Mouse (Mus musculus): ENCODE results near the gene Kin. TPM values are rescaled to one million over a fixed set of nuclear protein-coding genes. Genes with fewer than 3 reads are reported as not detected.

Gene Kin
- 1 to 10 TPM; 5.0 to 6.1 TPM for total RNA-seq (2021)
- long read RNA-seq, experiment 1, partial matches to known transcripts = 0 of 9 reads
- long read RNA-seq, experiment 1, other reads (novel, unspliced or antisense) = 7 of 9 reads
- long read RNA-seq, experiment 2, transcript Kin-201 (5 exons, 1,472 nt) = major isoform, 5 of 10 reads
- long read RNA-seq, experiment 2, partial matches to known transcripts = 5 of 10 reads
- long read RNA-seq, experiment 2, other reads (novel, unspliced or antisense) = 0 of 10 reads

DNA sequence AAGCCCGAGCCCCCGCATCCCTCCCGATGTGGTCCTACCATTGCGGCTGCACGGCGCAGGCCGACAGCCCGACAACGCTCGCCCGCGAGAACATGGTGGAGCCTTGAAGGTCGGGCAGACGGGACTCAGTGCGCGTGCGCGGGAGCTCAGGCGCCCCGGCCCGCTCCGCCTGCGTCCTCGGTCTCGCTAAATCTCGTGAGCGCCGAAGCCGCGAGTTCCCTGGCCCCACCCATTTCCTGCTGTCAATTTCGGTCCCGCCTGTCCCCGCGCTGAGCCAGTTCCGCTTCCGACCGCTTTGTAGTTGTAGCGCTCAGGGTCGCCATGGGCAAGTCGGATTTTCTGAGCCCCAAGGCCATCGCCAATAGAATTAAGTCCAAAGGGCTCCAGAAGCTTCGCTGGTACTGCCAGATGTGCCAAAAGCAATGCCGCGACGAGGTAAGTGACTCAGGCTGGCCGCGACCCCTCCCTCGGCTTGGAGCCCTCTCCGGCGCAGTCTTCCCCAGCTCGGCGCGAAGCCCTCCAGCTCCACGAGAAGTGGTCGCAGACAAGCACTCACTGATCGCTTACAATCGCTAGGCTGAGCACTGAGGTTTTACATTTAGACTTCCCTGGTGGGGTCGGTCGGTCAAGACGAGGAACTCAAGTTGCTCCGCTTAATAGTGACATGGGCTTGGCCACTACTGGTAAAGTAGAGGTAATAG lies at the start of gene Kin, which contains the start of gene Atp5c1:
Gene Kin (plus strand): TSS at position 284 of the 701 bp plus-strand sequence.
Gene Atp5c1 (minus strand): TSS at position 201 of the 701 bp plus-strand sequence.
- DNase-seq = peak; percentile 97

DNA sequence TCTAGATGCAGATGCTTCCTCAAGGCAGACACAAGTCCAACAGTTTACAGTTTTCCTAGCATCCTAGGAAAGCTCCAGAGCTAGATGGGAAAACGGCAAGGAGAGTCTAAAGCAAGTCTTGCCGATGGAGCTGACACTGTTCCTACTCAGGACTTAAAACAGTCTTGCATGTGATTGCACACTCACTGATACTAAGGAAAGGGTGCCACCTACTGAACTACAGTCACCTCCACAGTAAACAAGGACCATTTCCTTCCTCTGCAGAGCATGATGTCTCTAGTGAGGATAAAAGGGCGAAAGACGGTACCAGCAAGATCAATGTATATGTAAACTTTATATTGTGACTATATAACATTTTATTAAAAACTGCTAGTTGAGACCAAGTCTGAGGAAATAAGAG lies 46.7 kb upstream of the Kin start:
- DNase-seq = no peak

DNA sequence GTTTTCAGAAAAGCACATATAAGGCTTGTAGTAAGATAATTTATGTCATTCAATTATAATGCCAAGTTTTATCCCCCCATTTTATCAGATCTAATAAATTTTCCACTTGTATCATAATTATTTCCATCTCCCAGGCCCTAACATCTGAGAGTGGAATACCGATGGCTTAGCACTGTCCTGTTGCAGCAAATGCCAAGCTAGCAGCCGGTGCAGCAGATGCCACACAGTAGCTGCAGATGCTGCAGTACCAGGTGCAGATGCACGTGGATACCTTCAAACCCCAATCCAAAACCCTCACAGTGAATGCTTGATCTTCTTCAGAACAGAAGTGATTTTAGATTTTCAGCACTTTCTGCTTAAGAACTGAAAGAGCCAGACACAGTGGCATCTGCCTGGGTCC lies 45.4 kb upstream of the Kin start:
- DNase-seq = no peak

DNA sequence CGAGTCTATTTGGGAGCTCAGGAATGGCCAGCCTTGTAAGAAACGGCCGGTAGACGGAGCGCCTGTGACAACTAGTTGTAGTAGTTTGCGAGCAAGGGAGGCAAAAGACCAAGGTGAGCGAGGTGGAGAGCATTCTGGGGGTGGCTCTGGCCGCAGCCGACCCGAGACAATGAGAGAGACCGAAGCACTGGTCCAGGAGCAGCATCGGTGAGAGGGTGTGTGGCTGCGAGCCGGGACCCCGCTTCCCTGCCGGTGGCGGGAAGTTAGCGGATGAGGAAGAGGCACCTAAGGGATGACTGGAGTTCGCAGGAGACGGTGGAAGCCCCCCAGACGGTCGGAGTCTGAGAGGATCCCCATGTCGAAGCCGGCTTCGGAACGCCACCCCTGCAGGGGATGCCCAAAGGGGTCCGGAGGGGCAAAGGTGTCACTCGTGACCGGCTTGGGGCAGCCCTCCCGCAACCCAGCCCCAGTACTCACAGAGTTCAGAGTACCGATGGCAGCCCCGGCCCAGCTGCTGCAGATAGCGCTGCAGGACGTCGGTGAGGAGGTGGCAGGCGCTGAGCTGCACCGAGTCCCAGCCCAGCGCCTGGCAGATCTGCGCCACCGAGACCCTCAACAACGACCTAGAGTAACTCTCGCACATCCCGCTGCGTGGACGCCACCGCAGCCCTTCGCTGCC lies 32.5 kb upstream of the Kin start:
- no peak for DNase-seq

DNA sequence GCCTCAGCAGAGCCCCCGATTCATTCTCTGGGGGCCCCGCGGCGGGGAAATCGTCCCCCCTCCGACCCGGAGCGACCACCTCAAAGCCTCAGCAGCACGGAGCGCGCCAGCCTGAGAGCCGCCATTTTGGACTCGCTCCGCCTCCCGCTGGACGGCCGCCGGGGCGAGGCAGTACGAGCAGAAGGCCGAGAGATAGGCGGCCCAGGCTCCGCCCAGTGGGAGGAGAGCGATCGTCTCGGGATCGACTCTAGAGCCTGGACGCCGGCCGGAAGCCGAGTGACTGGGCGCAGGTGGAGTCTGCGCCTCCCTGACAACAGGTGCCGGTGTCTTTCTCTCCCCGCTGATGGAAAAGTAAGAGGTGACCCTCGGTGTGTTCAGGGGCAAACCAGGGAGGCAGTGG lies 31.9 kb upstream of the Kin start, which contains the start of gene Taf3:
Gene Taf3 (minus strand): TSS at position 136 of the 400 bp plus-strand sequence.
- peak; percentile 93 for DNase-seq

DNA sequence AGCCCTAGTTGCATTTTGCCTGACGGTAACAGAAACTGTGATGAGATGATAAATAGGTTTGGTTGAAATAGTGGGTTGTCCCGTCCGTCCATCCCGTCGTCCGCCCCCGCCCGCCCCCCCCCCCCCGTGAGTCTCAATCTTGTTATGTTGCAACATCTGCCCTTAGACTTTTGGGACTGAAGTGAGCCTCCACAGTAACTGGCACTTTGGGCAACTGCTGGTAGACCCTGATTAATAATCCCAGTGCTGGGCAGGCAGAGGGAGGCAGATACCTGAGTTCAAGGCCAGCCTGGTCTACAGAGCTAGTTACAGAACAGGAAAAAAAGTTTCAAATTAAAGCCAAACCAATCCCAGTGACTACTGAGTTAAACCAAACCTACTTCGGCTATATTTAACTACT lies 30.9 kb upstream of the Kin start:
- no peak for DNase-seq

DNA sequence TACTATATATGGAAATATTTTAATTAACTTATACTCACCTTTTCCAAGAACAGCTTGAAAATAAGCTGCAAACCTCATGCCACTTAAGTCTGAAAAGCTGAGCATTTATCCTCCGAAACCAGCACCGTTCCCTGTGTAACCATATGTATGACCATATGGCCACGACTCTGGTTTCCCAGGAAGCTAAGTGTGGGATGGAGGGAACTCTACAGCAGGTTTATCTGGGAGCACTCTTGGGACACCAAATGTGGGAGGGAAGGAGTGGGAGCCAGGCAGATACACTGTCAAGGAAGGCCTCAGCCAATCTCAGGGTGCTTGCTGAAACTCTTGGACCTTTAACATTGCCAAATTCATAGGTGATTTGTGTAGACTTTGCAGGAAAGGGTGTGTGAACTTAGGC lies 29.5 kb upstream of the Kin start:
- no peak for DNase-seq

DNA sequence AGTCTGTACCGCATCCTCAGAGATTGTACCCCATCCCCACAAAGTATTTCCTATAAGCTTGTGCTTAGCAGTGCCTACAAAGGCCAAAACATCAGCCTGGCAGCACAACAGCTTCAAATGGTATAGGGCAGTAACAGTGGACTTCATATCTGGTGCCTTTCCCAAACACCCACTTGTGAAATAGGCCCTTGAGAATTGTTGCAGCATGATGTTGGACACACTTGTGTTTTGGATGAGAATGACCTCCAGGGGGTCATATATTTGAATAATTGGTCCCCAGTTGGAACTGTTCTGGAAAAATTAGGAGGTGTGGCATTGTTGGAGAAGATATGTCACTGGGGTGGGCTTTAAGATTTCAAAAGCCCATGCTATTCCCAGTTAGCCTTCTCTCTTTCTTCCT lies 28.4 kb upstream of the Kin start:
- DNase-seq = no peak

DNA sequence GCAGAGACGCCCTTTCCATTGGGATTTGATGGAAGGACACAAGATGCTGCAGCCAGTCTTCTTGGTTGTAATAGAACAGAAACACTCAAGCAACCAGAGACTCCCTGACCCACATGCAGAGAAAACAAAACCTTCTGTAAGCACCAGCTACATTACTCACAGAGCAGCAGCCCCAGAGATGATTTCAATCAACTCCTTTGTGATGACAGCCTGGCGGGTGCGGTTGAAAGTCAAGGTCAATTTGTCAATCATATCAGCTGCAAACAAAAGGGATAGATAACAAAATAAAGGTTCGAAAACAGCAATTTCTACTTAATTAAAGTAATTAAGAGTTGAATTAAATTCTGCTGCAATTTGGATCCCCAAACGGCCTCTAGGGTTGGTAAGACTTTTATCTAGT lies 21.6 kb upstream of the Kin start:
- DNase-seq = no peak

DNA sequence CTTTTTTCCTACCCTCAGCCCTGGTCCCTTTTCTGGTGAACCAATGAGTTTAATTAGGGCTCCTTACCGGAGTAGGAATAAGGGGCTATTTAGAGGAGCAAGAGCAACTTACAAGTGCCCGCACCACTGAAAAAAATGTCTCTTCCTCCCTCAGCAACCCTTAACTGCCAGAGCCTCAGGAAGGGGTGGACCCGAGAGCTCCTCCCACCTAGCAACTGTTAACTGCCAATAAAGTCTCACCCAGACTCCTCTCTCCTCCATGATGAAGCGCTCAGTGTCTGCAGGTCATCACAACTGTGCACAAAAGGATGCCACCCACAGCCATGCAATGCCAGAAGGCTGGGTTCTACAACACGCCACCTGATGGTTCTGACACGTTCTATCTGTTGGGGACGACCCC lies 8.6 kb upstream of the Kin start:
- DNase-seq = no peak

DNA sequence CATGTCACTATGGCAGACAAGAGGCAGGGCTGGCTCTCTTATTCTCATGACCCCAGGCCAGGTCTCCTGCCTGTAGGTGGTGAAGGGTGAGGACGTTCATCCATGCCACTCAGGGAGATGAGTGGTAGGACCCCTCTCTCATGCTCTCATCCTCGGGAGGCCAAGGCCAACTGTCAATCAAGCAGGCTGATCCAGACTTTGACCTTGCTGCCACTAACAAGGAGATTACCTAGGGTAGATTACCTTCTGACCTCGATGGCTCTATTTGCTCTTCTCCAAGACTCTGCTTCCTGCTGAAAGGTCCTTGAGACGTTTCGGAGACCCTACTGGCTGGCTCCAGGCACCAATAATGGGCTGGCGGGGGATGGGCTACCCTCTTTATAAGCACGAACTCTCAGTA lies 5.9 kb upstream of the Kin start:
- DNase-seq = no peak

DNA sequence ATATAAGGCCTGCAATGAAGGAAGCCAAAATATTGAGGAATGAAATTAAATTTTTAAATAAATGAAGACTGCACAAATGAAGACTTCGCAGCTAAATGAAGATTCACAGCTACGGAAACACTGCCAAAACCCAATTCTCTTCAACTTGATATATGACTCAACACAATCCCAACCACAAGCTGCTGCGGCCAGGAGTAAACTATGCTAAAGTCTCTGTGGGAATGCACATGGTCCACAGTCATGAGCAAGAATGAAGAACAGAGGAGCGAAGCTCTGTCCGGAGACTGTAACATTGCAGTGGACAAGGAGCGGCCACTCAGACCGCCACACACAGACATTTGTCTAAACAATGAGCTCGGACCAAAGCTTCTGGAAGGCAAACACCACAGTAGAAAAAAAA lies 3.7 kb upstream of the Kin start:
- no peak for DNase-seq

DNA sequence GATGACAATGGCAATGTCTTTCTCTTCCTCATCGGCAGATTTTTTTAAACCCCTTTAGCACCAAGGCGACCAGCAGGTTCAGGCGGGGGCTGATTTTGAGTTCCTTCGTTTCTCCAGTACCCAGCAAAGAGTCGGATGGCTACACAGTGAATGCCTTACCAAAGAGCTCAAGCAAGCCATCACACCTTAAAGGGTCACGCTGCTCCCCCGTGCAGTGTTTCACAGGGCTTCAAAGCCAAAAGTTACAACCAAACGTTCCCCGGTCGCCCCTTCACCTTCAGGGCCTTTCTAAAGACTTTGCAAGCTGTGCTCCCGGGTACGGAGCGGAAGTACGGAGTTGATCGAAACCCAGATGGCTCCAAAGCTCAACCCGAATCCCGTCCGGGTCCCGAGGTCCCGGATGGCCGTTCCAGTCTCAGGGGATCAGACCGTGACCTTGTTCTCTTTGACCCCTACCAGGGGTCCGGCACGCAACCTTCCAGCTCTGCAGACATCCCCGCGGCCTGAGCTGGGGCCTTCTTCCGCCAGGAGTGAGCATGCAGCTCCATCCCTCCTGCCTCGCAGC lies 566 bp upstream of the Kin start:
- no peak for DNase-seq

DNA sequence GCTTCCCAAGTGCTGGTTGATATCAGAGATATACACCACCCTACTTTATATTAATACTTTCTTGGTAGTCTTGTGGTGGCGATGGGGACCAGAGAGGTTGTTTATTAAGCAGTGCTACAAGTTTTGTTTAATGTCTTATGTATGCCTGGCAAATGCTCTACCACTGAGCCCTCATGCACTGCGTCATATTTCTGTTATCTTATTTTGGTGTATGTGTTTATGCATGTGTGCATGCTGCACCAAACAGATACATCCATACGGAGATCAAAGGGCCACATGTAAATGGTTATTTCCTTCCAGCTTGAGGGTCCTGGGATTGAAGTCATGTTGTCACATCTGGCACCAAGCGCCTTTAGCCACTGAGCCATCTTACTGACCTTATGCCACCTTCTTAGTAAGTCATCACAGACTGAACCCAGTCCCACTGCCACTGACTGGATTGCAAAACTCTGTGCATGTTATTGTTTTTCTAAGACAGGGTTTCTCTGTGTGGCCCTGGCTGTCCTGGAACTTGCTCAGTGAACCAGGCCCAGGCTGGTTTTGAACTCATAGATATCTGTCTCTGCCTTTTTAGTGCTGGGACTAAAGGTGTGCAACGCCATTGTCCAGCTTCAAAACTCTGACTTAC lies 1.2 kb downstream of the Kin start:
- DNase-seq = no peak

DNA sequence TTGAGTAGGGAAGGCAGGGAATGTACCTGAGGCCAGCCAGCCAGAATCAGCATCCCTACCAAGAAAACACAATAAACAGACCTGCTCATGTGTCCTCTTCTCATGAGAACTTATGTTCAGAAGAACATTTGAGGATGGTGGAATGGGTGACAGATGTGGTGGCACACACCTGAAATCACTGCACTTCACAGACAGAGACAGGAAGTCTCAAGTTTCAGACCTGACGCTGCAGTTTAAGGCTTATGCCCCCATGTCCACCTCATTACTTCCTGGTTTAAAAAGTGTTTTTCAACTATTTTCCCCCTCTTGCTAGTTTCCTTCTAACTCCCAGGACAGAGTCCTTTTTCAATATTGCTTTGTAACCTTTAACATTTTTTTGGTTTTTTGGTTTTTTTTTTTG lies 2.3 kb downstream of the Kin start:
- no peak for DNase-seq

DNA sequence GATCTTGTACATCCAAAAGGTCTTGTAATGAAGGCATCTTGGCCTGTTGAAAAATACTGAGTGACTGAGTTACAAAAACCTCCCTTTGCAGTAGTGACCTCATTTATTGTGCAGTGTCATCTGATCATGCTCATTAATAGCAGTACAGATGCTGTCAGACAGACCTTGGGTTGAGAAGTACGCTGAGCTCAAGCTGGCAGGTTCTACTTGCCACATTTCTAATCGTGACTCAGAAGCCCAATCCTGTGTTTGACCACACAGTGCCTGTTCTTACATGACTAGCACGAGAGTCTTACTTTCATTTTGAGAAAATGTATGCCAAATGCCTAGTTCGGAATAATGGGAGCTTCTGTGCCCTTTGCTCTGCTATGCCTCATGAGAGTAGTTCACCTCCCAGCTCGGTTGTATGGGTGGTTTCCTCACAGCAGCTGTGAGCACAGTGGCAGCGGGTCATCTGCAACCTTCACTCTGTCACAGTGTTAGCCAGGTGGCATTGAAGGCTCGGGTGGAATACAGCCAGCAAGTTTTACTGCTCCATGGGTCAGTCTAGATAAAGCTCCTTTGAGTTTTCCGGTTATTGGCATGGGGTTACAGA lies 7.0 kb downstream of the Kin start:
- DNase-seq = no peak

DNA sequence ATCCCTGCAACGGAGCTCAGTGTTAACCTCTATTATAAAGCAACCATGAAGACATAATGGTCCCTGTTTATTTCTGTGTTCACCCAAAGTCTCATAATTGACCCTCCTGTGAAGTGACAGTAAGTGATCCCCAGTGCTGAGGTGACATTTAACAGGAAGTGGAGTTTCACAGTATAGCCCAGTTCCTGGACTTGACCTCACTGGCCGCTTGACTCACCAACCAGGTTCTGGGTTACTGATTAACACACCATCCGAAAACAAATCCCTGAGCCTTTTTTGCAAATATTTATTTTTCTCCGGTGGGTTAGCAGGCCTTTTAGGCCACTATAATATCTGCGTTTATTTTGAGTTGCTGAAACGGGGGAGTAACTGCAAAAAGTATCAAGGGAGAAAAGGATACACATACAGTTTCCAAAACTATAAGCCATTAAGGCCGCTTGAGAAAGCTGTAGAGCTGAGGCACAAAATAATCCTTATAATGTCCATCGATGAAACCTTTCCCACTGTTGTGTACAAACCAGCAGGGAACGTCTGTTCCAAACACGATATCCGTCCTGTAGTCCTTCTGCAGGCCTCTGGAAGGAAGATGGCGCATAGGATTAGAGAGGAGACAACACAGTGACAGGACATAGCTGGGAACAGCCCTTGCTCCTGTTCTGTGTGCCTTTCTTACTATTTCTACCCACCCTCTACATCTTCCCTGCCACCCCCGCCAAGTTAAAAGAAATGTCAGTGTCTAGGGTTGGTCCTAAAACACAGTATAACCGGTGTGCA lies 14.1 kb downstream of the Kin start:
- DNase-seq = no peak

DNA sequence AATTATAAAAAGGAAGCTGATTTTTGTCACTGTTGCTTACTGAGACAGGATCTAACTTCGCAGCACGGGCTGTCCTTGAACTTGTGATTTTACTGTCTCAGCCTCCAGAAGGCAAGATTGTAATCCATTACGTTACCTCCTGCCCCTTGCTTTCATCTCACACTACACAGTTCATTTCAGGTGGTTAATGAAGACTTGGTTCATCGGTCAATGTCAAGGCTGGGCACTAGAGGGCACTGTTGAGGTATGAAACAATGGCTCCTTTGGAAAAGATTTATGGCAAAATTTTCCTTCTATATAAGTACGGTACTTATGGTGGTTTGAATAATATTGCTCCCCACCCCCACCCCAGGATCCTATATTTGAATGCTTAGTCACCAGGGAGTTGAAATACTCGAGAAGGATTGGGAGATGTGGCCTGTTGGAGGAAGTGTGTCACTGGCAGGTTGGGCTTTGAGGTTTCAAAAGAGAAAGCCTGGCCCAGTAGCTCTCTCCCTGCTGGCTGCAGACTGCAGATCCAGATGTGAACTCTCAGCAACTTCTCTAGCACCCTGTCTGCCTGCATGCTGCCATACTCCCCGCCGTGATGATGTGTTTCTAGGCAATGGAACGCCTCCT lies 18.3 kb downstream of the Kin start:
- DNase-seq = no peak

DNA sequence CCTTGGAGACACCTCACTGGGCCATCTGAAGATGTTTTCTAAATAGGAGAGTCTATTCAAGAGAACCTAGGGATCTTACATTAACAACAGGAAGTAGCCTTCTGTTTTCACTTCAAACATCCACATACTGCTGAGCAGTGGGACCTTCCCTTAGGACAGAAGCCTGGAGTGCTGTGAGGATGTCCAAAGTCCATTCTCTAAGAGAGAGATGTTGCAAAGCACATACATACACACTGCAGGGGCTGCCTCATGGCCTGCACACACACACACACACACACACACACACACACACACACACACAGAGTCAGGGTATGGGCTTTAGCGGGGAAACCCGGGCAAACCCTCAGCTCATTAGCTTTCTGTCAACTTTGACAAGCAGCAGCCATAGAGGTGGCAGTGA lies 20.1 kb downstream of the Kin start:
- no peak for DNase-seq

DNA sequence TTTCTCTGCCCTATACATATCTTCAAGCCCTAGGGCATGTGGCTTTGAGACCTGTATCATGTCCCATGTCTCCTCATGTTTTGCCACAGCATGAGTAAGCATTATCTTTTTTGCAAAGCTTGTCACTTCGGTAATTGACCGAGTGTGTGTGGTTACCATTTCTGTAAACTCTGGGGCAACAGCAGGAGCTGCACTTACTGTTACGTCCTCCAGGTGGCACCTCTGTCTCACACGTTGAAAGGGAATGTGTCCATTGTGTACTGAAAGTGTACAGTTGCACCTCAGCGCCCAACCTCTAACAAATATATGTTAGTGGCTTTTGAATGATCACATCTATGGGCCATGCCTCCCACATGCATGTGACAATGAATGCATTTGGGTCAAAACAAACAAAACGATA lies 20.8 kb downstream of the Kin start:
- no peak for DNase-seq
